Mouse (Mus musculus): ENCODE data around the gene Sf3a1.
A peak's percentile ranks its signal among the peaks of the same experiment; 100 is the strongest.
"Not testable (repeated sequence)": the region's sequence is repeated elsewhere in the genome, so short reads cannot be mapped to it uniquely, and the experiment has no call there.

The Sf3a1 gene

DNA sequence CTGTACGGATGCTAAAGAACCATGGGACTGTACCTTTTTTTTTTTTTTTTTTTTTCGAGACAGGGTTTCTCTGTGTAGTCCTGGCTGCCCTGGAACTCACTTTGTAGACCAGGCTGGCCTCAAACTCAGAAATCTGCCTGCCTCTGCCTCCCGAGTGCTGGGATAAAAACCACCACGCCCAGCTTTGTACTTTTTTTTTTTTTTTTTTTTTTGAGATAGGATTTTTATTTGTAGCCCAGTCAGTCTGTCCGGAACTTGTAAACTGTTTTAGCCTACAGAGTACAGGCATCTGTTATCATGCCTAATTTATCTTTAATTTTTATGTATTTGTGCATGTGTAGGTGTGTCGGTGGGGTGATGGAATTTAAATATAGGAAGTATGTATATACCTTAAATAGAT lies 25.3 kb downstream of the Sf3a1 start:
- not testable (repeated sequence) for DNase-seq (ENCODE audit: low spot score)

DNA sequence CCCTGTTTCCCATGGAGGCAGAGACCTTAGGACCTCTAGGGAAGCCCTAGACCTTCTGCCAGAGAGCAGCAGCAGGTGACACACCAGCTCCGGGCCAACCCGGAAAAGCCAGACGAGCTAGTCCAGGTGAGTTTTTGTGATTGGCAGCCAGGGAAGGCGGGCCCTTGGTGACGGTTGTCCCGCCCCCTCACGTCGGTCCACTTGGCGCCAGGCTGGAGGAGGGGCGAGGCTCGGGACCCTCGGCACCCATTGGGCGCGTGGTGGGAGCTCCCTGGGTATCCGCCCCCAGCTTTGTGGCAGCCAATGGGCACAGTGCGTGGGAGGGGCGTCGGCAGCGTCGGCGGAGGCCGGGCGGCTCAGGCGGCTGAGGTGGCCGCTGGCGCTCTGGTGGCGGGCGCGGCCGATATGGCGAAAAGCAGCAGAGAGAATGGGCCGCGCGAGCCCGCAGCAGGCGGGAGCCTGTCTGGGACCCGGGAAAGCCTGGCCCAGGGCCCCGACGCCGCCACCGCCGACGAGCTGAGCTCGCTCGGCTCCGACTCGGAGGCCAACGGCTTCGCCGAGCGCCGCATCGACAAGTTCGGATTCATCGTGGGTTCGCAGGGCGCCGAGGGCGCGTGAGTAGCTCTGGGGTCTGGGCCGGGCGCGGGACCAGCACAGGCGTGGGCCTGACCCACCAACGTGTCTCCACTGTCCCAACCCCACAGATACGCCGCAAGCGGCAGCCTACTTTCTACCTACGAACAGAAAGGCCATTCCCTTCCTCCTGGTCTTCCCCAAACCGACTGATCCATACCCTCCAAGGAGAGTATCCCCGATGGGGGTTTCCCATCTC lies 26.6 kb downstream of the Sf3a1 start, which contains the start of gene Tbc1d10a:
Gene Tbc1d10a (plus strand): TSS at position 304 of the 832 bp plus-strand sequence.
- peak; percentile 99 for DNase-seq (ENCODE audit: low spot score)

DNA sequence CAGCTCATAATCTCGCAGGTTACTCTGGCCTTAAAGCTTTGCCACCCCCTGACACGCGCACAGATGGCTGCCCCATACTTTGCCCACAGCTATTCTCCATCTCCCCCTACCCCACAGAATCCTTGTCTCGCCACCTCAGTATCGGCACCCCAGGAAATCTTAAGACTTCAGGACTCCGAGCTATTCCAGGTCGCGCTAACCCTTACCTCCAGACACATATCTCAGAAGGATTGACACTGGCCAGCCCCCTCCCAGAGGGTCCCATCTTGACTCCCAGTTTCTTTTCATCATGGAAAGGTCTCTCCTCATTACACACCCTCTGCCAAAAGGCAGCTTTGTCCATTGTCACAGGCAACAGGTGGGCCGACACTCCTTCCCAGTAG lies 27.2 kb downstream of the Sf3a1 start:
- DNase-seq (ENCODE audit: low spot score): no peak

DNA sequence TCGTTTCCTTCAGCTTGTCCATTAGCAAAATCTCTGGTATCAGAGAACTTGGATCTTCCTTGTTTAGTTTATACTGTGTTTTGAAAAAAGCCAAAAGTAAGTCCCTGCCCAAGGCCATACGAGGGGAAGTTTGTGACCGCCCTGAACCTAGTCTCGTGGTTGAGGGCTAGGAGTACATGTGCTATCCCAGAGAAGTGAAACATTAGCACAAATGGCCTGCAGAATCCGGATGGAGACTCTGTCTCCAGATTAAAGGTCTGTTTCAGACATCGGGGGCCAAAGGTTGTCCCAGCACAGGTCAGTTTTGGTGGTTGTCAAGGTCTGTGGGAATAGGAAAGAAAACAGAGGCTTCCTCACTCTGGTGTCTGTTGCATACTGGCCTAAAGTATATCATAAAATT lies 29.0 kb downstream of the Sf3a1 start:
- no peak for DNase-seq (ENCODE audit: low spot score)

DNA sequence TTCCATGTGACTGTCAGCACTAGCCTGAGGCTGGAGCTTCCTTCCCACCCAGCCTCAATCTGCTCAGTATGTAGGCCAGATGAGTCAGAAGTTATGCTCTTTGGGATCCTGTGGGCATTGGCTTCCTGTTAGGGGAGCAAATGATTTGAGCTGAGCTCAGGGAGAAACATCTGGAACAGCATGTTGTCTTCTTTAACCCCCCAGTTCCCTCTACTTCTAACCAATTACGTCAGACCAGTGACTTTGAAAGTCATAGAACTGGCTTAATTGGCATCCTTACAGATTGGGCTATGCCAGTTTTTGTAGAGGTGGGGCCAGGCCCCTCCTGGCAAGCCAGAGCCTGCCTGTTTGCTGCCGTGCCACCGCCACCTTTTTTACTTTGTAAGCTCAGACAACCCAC lies 30.5 kb downstream of the Sf3a1 start:
- no peak for DNase-seq (ENCODE audit: low spot score)

DNA sequence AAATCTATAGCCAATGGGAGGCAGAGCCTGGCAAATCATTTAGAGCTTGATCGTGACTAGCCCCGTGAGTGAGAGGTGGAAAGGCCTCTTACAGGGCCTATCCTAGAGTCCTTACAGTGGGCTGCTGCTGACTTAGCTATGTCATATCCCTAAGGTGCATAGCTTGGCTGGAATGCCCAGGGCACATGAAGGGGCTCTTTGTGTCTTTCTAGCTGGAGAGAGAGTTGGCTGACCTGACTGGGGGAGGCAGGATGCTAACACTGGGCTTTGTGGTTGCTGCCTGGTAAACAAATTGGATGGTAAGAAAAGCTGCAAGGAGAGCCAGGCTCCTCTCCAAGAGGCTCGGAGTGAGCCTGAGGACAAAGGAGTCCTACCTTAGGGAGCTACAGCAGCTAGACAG lies 32.6 kb downstream of the Sf3a1 start:
- DNase-seq (ENCODE audit: low spot score): no peak

DNA sequence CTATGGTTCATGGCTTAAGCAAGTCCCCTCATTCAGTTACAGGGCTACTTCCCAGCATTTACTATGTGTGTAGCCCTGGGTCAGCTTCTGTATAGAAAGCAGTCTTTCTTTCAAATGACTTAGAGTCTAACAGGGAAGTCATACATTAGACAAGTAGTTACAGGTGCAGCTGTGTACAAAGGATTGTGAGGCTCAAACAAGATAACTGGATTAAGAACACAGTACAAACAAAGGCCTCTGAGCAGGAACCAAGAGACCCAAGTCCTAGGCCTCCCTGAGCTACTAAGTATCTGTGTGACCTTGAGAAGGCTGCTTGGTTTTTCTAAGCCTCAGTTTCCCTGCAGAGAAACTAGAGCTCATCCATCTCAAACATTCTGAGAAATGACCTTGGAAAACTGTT lies 33.3 kb downstream of the Sf3a1 start:
- no peak for DNase-seq (ENCODE audit: low spot score)

DNA sequence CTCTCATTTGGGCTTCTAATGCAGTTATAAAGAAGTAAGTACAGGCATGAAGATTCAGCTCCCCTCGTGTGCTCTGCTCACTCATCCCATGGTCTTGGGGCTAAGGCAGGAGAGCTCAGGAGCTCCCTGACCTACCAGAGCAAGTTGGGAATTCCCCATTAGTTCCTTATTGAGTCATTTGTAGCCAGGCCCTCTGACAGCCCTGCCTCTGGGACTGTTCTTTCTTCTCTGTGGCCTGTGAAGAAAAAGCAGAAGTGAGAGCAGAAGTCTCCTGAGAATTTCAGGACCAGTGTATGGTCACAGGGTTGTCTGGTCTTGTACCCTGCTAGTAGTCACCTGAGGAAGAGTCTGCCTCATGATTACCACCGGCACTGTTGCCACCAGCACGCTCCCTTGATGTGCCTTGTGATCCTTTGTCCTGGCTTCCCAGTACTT lies 35.5 kb downstream of the Sf3a1 start:
- DNase-seq (ENCODE audit: low spot score): no peak

DNA sequence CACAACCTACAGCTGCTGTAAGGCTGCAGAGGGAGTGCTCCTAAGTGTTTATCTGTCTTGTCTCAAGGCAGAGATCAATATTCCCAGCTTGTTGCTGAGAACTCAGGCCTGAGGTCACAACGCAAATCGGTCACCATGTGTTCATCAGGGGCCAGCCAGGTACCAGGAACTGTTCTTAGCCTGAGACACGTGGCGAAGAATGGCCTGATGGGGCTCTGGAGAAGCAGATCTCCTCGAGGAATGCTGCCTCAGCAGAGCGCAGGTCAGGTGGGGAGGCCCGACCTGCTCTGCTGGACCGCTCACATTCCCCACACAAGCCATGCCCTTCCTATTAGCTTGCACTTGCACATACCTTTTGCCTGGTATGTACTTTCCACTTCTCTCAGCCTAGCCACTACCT lies 36.5 kb downstream of the Sf3a1 start:
- no peak for DNase-seq (ENCODE audit: low spot score)

DNA sequence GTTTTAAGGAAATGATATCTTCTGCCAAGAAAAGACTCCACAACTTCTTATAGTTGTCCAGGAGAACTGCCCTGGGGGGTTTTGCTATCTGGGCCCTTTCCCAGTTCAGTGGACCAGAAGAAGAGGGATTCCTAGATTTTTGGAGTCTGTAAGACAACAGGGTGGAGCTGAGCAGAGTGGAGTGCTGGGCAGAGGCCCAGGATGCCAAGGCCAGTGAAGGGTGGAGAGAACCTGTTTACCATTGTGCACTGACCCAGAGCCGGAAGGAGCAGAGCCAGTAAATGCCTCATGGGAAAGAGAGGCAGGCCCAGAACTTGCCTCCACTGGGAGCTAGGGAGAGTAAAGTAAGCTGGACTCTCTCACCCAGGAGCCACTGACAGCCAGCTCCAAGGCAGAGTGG lies 37.5 kb downstream of the Sf3a1 start:
- no peak for DNase-seq (ENCODE audit: low spot score)

DNA sequence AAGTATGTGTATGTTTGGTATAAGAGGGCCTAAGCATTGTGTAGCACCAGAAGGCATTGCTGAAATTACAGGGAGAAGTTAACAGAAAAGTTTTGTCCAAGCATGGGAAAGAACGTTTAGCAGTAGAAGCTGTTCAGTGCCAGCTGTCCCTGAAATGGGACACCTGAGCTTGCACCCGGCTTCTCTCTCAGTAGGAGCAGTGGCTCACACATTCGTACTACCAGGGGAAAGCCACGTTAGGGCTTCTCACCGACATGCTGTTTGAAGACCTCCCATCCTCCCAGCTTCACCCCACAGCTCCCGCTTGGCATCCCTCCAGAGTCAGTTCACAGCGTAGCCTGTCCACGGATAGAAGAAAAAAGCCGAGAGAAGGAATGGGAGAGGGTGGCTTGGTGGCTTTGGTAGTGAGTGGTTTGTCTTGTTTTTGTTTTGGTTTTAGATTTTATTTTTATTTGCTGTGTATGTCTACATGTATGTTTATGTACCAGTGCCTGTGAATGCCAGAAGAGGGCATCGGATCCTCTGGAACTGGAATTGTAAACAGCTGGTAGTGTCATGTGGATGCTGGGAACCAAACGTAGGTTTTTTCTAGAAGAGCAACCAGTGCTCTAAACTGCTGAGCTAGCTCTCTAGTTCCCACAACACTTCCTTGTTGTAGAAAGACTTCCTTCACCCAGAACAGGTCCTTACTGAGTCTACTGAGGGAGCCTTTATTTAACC lies 42.0 kb downstream of the Sf3a1 start:
- DNase-seq (ENCODE audit: low spot score): no peak

DNA sequence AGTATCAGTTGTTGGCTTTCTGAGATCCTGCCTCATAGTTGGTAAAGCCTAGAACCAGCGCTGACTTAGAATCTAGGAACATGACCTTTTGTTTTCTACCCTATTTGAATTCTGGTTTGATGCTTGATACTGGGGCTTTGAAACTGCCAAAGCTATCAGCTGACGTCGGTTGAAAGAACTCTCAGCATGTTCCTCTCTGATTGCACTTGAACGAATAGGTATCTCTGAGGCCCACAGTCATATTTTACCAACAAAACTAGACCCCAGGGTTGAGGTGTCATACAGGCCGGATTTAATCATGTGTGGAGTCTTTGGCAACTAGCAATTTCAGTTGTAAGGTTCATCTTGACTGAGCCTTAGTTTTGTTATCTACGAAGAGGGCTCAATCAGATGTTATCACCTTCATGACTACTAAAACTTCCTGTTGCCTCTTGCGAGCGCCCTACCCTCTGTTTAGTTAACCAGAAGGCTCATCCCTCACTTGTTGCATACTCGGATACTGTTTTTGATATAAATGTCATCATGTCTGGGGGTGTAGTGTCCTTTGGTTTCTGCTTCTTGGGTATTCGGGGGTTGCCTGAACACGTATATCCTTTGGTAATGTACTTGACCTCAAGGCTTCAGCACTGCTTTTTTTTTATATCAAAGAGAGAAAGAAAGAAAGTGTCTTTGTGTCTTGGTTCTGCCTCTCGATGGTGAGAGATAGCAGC lies 43.0 kb downstream of the Sf3a1 start:
- DNase-seq (ENCODE audit: low spot score): peak; percentile 71

DNA sequence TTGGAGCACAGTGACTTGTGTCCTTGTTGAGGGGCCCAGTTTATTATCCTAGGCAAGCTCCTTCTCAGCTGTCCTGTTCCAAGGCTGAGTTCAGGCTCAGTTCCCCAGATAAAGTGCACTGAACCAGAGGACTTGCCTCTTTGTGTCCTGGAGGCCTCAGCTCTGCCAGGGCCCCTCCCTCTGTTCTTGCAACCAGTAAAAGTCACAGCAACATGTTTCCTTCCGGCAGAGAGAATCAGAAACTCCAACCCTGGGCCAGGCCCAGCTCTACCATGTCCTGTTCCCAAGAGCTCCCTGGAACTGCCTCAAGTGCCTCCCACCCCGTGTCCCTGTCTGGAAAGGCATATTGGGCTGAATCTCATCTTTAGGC lies 43.5 kb downstream of the Sf3a1 start:
- DNase-seq (ENCODE audit: low spot score): peak; percentile 71

DNA sequence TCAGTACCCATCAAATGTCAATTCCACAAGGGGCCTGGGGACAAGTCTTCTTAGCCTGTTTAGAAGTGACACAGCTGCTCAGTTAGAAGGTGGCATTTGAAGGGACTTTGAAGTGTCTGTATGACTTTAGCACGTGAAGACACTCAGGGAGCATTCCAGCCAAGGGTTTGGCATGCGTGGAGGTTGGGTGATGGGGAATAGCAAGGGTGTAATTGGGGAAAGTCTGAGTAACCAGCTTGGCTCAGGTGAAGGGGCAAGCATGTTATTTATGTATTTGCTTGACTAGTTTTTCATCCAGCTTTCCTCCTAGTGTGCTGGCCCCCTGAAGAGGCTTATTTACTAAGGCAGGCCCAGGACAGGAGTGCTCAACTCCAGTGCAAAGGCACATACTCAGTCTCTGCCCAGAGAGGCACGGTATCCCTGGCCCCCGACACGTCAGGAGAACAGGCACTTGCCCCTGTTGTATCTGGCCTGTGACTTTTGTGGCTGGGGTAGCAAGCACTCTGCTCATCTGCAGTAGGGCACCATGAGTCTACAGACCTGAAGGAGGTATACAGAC lies 45.0 kb downstream of the Sf3a1 start:
- no peak for DNase-seq (ENCODE audit: low spot score)

DNA sequence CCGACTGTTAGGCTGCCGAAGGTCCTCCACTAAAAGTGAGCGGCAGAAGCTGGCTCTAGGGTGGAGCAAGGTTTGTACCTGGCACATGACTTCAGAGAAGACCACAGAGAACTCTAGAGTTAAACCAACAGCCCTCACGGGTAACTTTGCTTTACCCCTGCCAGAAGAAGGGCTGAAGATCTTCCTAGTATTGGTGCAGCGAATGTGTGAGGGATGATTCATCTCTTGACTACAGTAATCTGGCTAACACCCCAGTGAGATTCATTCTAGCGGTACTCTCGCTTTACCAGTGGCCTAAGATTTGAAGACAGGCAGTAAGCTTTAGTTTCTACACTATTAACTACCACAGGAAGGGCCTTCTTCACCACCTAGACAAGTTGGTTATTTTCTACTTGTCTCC lies 45.8 kb downstream of the Sf3a1 start:
- peak; percentile 45 for DNase-seq (ENCODE audit: low spot score)

DNA sequence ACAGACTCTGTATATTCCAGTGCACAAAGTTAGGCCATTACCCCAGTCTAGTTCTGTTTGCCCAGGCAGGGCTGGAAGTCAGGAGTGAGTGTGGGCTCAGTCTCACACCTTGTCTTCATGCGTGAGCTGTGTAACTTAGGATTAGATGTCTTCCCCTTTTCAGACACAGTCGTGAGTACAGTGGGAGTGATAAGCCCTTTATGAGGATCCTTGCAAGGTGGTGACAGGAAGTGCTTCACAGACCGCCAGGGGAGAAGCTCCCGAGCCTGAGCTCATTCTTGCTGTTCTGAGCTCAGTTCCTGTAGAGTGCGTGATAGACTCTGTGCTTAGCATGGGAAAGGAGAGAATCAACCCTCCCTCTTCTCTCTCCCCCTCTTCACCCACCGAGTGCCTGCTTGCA lies 46.4 kb downstream of the Sf3a1 start:
- DNase-seq (ENCODE audit: low spot score): peak; percentile 74

DNA sequence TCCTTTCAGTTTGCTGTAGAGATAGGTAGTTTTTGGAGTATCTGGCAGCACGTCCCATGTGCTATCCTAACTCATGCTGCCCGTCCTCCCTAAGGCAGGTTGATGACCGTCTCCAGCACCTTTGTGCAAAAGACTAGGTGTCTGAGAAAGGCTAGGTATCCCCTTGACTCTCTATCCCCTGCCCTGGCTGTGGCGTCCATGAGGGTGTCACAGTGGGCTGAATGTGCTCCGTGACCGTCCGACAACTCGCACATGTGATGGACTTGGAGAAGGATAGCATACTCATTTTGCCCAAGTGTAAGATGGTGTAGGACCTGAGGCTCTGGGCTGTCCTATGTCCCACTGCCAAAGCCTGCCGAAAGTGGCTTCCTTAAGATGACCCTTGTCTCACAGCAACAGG lies 47.5 kb downstream of the Sf3a1 start:
- no peak for DNase-seq (ENCODE audit: low spot score)

DNA sequence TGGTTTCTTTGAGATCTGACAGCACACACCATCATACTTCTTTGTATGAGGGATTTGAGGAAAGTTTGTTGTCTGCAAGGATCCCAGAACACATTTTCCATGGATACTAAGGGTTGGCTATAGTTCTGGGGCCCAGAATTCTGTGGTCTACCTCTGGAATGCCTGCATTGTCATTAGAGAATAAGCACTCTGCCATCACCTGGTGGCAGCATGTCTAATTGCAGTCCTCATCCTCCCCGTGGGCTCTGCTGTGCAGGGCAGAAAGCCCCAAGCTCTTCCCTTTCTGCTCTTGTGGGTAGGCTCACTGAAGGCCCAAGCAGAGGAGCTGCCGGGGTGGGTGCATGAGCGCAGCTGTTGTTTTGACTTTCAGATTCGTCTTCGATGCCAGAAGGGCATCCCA lies 49.4 kb downstream of the Sf3a1 start:
- no peak for DNase-seq (ENCODE audit: low spot score)

DNA sequence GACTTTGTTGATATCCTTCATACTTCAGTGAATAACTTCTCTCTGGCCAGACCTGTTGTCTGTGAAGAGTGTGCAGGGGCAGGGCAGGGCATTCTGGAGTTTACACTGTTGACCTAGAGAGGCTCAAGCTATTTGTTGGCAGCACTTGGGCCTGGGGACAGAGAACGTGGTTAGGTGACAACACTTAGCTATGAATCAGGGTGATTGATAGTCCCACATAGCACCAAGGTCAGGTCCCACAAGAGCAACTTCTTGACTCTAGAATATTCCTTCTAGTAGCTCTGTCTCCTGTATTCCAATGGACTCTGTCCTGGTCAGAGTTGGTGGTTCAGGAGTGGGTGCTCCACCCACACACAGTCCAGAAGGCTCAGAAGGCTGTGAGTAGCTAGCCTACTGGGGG lies 50.6 kb downstream of the Sf3a1 start:
- DNase-seq (ENCODE audit: low spot score): no peak

DNA sequence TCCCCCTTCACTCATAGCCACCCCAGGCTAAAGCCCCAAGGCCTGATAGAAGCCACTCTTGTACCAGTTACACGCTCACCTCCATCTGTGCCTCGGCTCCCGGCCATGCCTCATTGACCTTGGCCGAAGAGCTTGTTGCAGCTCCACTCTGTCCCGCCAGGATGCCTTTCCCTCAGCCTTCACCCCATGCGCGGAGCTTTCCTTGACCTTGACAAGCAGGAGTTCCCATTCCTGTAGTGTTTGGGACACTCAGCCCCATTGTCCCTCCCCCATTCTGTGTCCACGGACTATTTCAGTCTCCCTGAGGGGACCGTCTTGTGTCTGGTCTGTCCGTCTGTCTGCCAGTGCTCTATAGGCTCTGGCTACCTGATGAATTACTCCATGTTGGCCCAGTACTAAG lies 53.0 kb downstream of the Sf3a1 start:
- DNase-seq (ENCODE audit: low spot score): no peak

DNA sequence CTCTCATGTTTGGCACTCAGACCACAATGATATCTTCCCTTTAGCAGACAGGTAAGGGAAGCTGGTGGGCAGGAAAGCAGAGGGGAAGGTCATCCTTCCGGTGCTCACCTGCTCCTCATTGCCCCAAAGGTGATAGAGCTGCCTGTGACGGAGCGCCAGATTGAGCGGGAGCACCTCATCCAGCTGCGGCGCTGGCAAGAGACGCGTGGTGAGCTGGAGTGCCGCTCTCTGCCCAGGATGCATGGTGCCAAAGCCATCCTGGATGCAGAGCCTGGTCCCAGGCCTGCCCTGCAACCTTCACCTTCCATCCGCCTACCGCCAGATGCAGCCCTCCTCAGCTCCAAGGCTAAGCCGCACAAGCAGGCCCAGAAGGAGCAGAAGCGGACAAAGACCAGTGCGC lies 54.4 kb downstream of the Sf3a1 start:
- no peak for DNase-seq (ENCODE audit: low spot score)

DNA sequence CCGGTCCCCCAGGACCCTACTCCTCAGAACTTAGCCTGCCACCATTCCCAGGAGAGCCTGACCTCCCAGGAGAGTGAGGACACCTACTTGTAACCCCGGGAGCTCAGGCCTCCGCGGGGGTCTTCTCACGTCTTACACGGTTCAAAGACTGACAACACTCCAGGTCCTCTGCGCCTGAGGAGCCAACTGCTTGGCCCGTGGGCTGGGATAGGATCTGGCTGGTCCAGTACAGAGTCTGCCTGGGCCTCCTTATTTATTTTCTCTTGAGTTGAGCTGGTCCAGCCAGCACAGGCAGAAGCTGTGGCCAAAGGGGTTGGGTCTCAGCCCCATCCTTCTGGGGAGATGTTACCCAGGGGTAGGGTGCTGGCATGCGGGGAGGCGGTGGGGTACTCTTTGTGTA lies 54.9 kb downstream of the Sf3a1 start:
- no peak for DNase-seq (ENCODE audit: low spot score)

Data from T-cell, adult 2 months (primary cell).